Mouse (Mus musculus) intestine, embryonic 16.5 days (tissue): ENCODE measurements at regions not wholly inside any gene's neighbourhood (a gene's known extent, or its start where the extent isn't known, plus 50 kb on each side); places are given as distances from the start of the nearest gene placed in this dataset.

Source experiments
- ATAC-seq: fragments of 200-750 bp; cut with Nextera tagmentation; 2 replicates; pipeline ENCODE4 v1.8.0; 2017; ENCODE audit warnings: moderate TSS enrichment, moderate library complexity
- H3K27ac ChIP-seq: fragments of 300-500 bp; sonication (generic); 2 replicates; pipeline ENCODE4 v1.5.1; 2014; ENCODE audit warnings: mild to moderate bottlenecking, low read length
- H3K27me3 ChIP-seq: fragments of 300-500 bp; sonication (generic); replicated peaks from 2 replicates; pipeline ENCODE4 v1.6.1; 2014; ENCODE audit warnings: low read length, control low read depth, mixed read lengths; ENCODE audit not compliant: control insufficient read depth, insufficient read depth
- H3K36me3 ChIP-seq: fragments of 300-500 bp; sonication (generic); 2 replicates; pipeline ENCODE4 v1.6.1; 2014; ENCODE audit warnings: low read length, control low read depth; ENCODE audit not compliant: control insufficient read depth, insufficient read depth
- H3K4me1 ChIP-seq: fragments of 300-500 bp; sonication (generic); 2 replicates; pipeline ENCODE4 v1.6.1; 2014; ENCODE audit warnings: low read length, control low read depth, mixed read lengths; ENCODE audit not compliant: control insufficient read depth, insufficient read depth
- H3K4me2 ChIP-seq: fragments of 300-500 bp; sonication (generic); 2 replicates; pipeline ENCODE4 v1.6.1; 2014; ENCODE audit warnings: low read depth, low read length, control low read depth
- H3K4me3 ChIP-seq: fragments of 300-500 bp; sonication (generic); 2 replicates; pipeline ENCODE4 v1.5.1; 2014; ENCODE audit warnings: mild to moderate bottlenecking, low read length
- H3K9ac ChIP-seq: fragments of 300-500 bp; sonication (generic); 2 replicates; pipeline ENCODE4 v1.6.1; 2014; ENCODE audit warnings: low read depth, low read length
- H3K9me3 ChIP-seq: fragments of 300-500 bp; sonication (generic); 2 replicates; pipeline ENCODE4 v1.6.1; 2016; ENCODE audit warnings: low read length, control low read depth; ENCODE audit not compliant: control insufficient read depth
- WGBS: fragments of 180-500 bp; shearing (Covaris S2); extraction: QIAGEN DNeasy Blood & Tissue Kit; methylation state at CpG from one replicate; pipeline ENCODE4 v1.1.7; 2014; 5-methylcytosine and 5-hydroxymethylcytosine counted together

GRCm38 (mm10) chr9:68592976-68593375, 60.6 kb upstream of the Rora start:
- ATAC-seq, result no peak
- Histone ChIP-seq H3K9me3 (no peaks in the 10 kb centered on the region), H3K9ac (no peak overlapping the region), H3K27ac (no peak overlapping the region), H3K4me1 (no peaks in the 10 kb centered on the region), H3K4me2 (no peak overlapping the region), H3K27me3 (no peaks in the 10 kb centered on the region), H3K4me3 (no peak overlapping the region), H3K36me3 (no peaks in the 10 kb centered on the region)
- 87% methylated on average over 3 of the region's 3 CpGs for WGBS

- WGBS, result 58% methylated on average over 2 of the region's 2 CpGs
- Histone ChIP-seq H3K4me1 (no peaks in the 10 kb centered on the region), H3K27ac (no peak overlapping the region), H3K4me2 (no peak overlapping the region), H3K4me3 (no peak overlapping the region), H3K9ac (no peak overlapping the region), H3K36me3 (no peaks in the 10 kb centered on the region), H3K27me3 (no peaks in the 10 kb centered on the region), H3K9me3 (no peaks in the 10 kb centered on the region)
- ATAC-seq, result no peak
These were observed 59.0 kb upstream of the Rora start for GRCm38 (mm10) chr9:68594586-68594985.
